Mouse (Mus musculus) stomach, postnatal 0 days (tissue): Measurements from ENCODE around the gene Mapk8ip1. TPM values are rescaled to one million over a fixed set of nuclear protein-coding genes. Genes with fewer than 3 reads are reported as not detected.

ENCODE experiments used
- ATAC-seq: fragments of 200-750 bp; cut with Nextera tagmentation; 2 replicates; pipeline ENCODE4 v1.8.0; 2017; ENCODE audit not compliant: low FRiP score, low TSS enrichment
- DNase-seq: peaks from one replicate; pipeline ENCODE4 v3.0.0-alpha.2; 2016; ENCODE audit warnings: low spot score
- H3K27ac ChIP-seq: fragments of 300-500 bp; sonication (generic); replicated peaks from 2 replicates; pipeline ENCODE4 v1.5.1; 2014; ENCODE audit warnings: mild to moderate bottlenecking, control low read depth
- H3K27me3 ChIP-seq: fragments of 300-500 bp; sonication (generic); 2 replicates; pipeline ENCODE4 v1.6.1; 2014; ENCODE audit warnings: low read length; ENCODE audit not compliant: control insufficient read depth, insufficient read depth
- H3K36me3 ChIP-seq: fragments of 300-500 bp; sonication (generic); 2 replicates; pipeline ENCODE4 v1.6.1; 2014; ENCODE audit warnings: low read length, mixed read lengths; ENCODE audit not compliant: control insufficient read depth, insufficient read depth
- H3K4me1 ChIP-seq: fragments of 300-500 bp; sonication (generic); replicated peaks from 2 replicates; pipeline ENCODE4 v1.6.1; 2014; ENCODE audit warnings: antibody characterized with exemption; ENCODE audit not compliant: control insufficient read depth, insufficient read depth
- H3K4me2 ChIP-seq: fragments of 300-500 bp; sonication (generic); replicated peaks from 2 replicates; pipeline ENCODE4 v1.6.1; 2014; ENCODE audit warnings: low read depth, mild to moderate bottlenecking, control low read depth, moderate library complexity
- H3K4me3 ChIP-seq: fragments of 300-500 bp; sonication (generic); 2 replicates; pipeline ENCODE4 v1.5.1; 2014; ENCODE audit warnings: low read depth, low read length, control low read depth
- H3K9ac ChIP-seq: fragments of 300-500 bp; sonication (generic); 2 replicates; pipeline ENCODE4 v1.6.1; 2014; ENCODE audit warnings: mild to moderate bottlenecking, low read length, control low read depth, mixed read lengths
- H3K9me3 ChIP-seq: fragments of 300-500 bp; sonication (generic); 2 replicates; pipeline ENCODE4 v1.6.1; 2016; ENCODE audit warnings: low read length; ENCODE audit not compliant: control insufficient read depth
- CTCF ChIP-seq: IDR thresholded peaks from 2 replicates; pipeline ENCODE4 v1.5.1; 2016; ENCODE audit warnings: antibody characterized with exemption, low read depth, mild to moderate bottlenecking, moderate library complexity
- EP300 ChIP-seq: optimal IDR thresholded peaks from 2 replicates; pipeline ENCODE3; 2016; ENCODE audit warnings: antibody characterized with exemption
- WGBS: fragments of 180-500 bp; shearing (Covaris S2); extraction: QIAGEN DNeasy Blood & Tissue Kit; methylation state at CpG from one replicate; pipeline ENCODE4 v1.1.7; 2014; 5-methylcytosine and 5-hydroxymethylcytosine counted together
- polyA plus RNA-seq: library from polyadenylated mRNA; unstranded; fragments of >200 nt; fragmentation: Nextera tagmentation; extraction: Ambion mirVana; gene quantifications from 2 replicates; pipeline ENCODE4 v1.2.1, GENCODE M21; 2015

Mapk8ip1 gene
- polyA plus RNA-seq = 10.3 and 12.5 TPM in 2 replicates

DNA sequence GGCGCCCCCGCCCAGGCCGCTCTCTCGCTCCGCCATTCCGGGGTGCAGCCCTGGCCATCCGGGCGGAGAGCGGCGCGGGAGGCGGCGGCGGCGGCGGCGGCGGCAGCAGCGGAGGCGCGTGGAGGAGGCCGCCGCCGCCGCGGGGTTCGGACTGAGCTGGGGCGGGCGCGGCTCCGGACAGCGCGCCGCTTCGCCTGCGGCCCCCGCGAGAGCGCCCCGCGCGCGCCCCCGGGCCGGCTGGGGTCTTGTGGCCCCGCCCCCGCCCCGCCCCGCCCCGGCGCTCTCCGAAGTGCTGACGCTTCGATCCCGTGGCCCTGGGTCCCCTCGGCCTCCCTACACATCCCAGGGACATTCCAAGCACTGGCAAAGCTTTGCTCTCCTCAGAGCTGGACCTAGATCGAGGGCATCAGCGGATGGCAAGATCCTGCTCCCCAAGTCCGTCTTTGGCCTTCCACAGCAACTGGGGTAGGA, at the start of gene Mapk8ip1:
Gene Mapk8ip1, minus strand, starts transcription at position 173 of the 471 bp plus-strand sequence.
- H3K36me3 ChIP-seq = peaks cover 10% of the 10 kb centered on the region; the same call in 1 of the 2 replicates
- ATAC-seq (peak; percentile 43; the same call in 1 of the 2 replicates), DNase-seq (peak; percentile 47)
- H3K27ac ChIP-seq = no peak within 1 kb of the TSS
- 4% methylated on average over 16 of the region's 59 CpGs for WGBS
- no peaks in the 10 kb centered on the region for H3K9me3 ChIP-seq
- peak within 1 kb of the TSS; percentile 50 for H3K4me3 ChIP-seq
- H3K9ac ChIP-seq = peak within 1 kb of the TSS; percentile 58
- H3K4me1 ChIP-seq = no peaks in the 10 kb centered on the region; the same call in 1 of the 2 replicates
- H3K4me2 ChIP-seq = peak within 1 kb of the TSS; percentile 82
- H3K27me3 ChIP-seq = no peaks in the 10 kb centered on the region
- TF ChIP-seq EP300 (no peak), CTCF (no peak)

DNA sequence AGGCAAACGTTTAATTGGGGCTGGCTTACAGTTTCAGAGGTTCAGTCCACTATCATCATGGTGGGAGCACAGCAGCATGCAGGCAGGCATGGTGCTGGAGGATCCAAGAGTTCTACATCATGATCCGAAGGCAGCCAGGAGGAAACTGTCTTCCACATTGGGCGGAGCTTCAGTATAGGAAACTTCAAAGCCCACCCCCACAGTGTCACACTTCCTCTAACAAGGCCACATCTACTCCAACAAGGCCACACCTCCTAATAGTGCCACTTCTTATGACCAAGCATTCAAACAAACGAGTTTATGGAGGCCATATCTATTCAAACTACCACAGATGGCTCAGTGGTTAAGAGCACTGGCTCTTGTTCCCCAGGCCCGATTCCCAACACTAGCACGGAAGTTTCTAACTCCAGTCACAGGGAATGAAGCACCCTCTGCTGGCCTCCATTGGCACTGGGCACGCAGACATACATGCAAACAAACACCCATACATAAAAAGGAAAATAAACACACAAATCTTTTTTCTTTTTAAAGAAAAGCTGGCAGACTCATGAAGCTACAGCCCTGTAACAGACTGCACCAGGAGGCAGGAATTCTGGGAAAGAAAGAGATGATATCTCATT, 46.2 kb upstream of the Mapk8ip1 start:
- Histone ChIP-seq H3K36me3 (no peaks in the 10 kb centered on the region), H3K27me3 (no peaks in the 10 kb centered on the region), H3K4me2 (no peak overlapping the region), H3K4me3 (no peak overlapping the region), H3K4me1 (no peaks in the 10 kb centered on the region), H3K9me3 (no peaks in the 10 kb centered on the region), H3K27ac (no peak overlapping the region), H3K9ac (no peak overlapping the region)
- TF ChIP-seq CTCF (peak; percentile 29; the same call in 1 of the 2 replicates), EP300 (no peak)
- 74% methylated on average over 7 of the region's 7 CpGs for WGBS
- DNase-seq (no peak), ATAC-seq (no peak)

DNA sequence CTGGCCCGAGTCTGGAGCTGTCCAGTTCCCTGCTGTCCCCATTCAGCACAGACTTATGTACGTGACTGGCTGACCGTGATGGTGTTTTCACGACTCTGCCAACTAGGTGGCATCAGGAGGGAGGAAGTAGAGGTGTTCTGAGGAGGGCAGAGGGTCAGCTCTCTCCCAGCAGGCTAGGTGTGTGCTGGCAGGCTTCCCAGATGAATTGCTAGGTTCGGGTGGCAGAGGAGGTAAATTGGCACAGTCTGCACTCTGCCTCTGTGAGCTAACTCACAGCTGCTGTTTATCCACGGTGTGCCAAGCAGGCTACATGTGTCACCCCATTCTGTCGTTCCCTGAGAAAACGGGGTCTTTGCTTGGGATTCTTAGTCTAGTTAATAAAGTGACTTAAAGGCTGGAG, 45.6 kb upstream of the Mapk8ip1 start:
- no peak; the same call in 1 of the 2 replicates for TF ChIP-seq CTCF
- TF ChIP-seq EP300 = no peak
- DNase-seq (peak; percentile 61), ATAC-seq (peak; percentile 72; the same call in 1 of the 2 replicates)
- Histone ChIP-seq H3K27me3 (no peaks in the 10 kb centered on the region), H3K9ac (no peak overlapping the region), H3K9me3 (no peaks in the 10 kb centered on the region), H3K4me1 (no peaks in the 10 kb centered on the region), H3K4me2 (no peak overlapping the region), H3K36me3 (no peaks in the 10 kb centered on the region), H3K4me3 (no peak overlapping the region), H3K27ac (no peak overlapping the region)
- 57% methylated on average over 8 of the region's 8 CpGs for WGBS

DNA sequence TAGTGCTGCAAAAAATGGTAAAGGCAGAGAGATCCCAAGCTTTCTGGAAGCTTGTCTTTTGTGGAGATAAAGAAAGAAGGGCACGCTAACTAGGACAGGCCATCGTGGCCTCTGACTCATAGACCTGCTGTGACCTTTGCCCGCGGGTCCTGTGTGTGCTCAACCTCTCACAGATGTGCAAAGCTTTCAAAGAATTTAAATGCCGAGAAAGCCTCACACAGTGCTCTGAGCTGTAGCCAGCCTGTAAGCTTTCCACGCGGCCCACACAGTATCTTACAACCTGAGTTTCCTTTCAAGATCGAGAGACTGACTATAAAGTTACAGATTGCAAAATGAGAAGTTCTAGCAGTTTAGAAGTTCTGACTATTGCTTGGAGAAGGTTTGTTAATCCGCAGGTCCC, 44.8 kb upstream of the Mapk8ip1 start:
- Histone ChIP-seq H3K4me1 (no peaks in the 10 kb centered on the region), H3K9ac (no peak overlapping the region), H3K27me3 (no peaks in the 10 kb centered on the region), H3K9me3 (no peaks in the 10 kb centered on the region), H3K36me3 (no peaks in the 10 kb centered on the region), H3K4me3 (no peak overlapping the region), H3K4me2 (no peak overlapping the region), H3K27ac (no peak overlapping the region)
- TF ChIP-seq CTCF (no peak), EP300 (no peak)
- 41% methylated on average over 9 of the region's 9 CpGs for WGBS
- DNase-seq (no peak), ATAC-seq (no peak)

DNA sequence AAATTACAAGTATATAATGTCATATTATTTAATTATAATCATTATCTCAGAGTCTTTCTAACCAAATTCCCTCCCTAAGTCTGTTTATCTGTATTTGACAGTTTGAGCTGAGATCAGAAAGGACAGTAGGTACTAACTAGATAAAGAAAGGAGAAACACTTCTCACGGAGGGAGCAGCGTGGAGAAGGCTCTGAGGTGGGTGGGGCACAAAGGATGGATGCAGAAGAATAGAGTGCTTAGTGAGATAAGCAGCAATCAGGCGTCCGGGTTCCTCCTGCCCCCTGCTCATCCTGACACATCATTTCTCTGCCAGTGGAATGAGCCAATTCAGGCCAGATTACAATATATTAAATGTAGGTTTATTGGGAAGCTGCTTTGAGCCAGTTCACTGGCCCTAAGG, 43.3 kb upstream of the Mapk8ip1 start:
- Histone ChIP-seq H3K27me3 (no peaks in the 10 kb centered on the region), H3K9me3 (no peaks in the 10 kb centered on the region), H3K36me3 (no peaks in the 10 kb centered on the region), H3K27ac (no peak overlapping the region), H3K4me1 (no peaks in the 10 kb centered on the region), H3K4me2 (no peak overlapping the region), H3K4me3 (no peak overlapping the region), H3K9ac (no peak overlapping the region)
- ATAC-seq = no peak
- DNase-seq = no peak
- 40% methylated on average over 4 of the region's 4 CpGs for WGBS
- TF ChIP-seq EP300 = no peak
- TF ChIP-seq CTCF = no peak

DNA sequence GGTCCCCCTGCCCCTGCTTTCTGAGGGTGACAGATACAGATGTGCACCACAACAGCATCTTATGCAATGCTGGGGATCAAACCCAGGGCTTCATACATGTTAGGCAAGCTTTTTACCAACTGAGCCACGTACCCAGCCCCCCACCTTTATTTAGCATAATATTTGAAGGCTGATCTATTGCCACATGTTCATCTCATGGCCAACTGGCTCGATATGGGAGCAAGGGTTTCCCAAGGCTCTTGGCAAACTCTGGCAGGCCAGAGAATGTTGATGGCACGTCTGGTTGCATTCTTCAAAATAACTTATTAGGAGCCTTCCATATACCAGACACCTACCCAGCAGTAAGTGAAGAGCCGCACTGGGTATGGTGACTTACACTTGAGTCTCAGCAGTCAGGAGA, 42.2 kb upstream of the Mapk8ip1 start:
- TF ChIP-seq CTCF = no peak
- no peak for TF ChIP-seq EP300
- no peak overlapping the region for H3K4me2 ChIP-seq
- H3K9ac ChIP-seq = no peak overlapping the region
- no peaks in the 10 kb centered on the region for H3K27me3 ChIP-seq
- H3K36me3 ChIP-seq = no peaks in the 10 kb centered on the region
- no peak for DNase-seq
- WGBS = 73% methylated on average over 4 of the region's 4 CpGs
- no peaks in the 10 kb centered on the region for H3K9me3 ChIP-seq
- no peak overlapping the region for H3K27ac ChIP-seq
- no peak overlapping the region for H3K4me3 ChIP-seq
- H3K4me1 ChIP-seq = no peaks in the 10 kb centered on the region
- no peak for ATAC-seq
